Mouse (Mus musculus): Measurements from ENCODE around the gene Elf3. TPM values are rescaled to one million over a fixed set of nuclear protein-coding genes. Genes with fewer than 3 reads are reported as not detected.
"Not testable (repeated sequence)": the region's sequence is repeated elsewhere in the genome, so short reads cannot be mapped to it uniquely, and the experiment has no call there.

Gene Elf3
- total and polyA plus RNA-seq, 3 experiments: 14.6 to 52.1 (median 28.6) TPM

GRCm38 (mm10) chr1:135233961-135234360 lies 24.4 kb downstream of the Elf3 start:
- Histone ChIP-seq H3K27ac (ENCODE audit: insufficient read depth, low read depth) (no peak overlapping the region), H3K36me3 (replicated peaks in 1 of 2; ENCODE audit: control insufficient read depth in 1 of 2, insufficient read depth in 1 of 2, low read length in 1 of 2) (no peaks in the 10 kb centered on the region), H3K9me3 (replicated peaks; ENCODE audit: low read length) (no peaks in the 10 kb centered on the region), H3K4me3 (replicated peaks in 1 of 3; ENCODE audit: low read depth in 2 of 3, low read length in 2 of 3, poor library complexity in 1 of 3) (no peak overlapping the region), H3K79me2 (replicated peaks; ENCODE audit: control insufficient read depth, extremely low read depth, insufficient read depth, poor library complexity, severe bottlenecking) (no peaks in the 10 kb centered on the region), H3K27me3 (replicated peaks) (no peaks in the 10 kb centered on the region), H3K4me1 (ENCODE audit: control insufficient read depth in 1 of 2, insufficient read depth in 2 of 2) (peaks cover 8% of the 10 kb centered on the region in 2 experiments; a peak in 3 of 4 replicates), H3K9ac (ENCODE audit: insufficient read depth, low read depth) (no peak overlapping the region), H3K4me2 (ENCODE audit: insufficient read depth, low read depth, poor library complexity, severe bottlenecking) (no peak overlapping the region)
- in situ Hi-C loops (cut with MboI; ENCODE audit: low pct_ligation_motif_present, low pct_unique_long_range_greater_than_20kb, low sequenced_read_pairs) (no loop called here), dilution Hi-C loops (cut with MboI; ENCODE audit: extremely low pct_ligation_motif_present, extremely low pct_unique_long_range_greater_than_20kb, low sequenced_read_pairs) (no loop called here)
- TF ChIP-seq NELFE (IDR thresholded peaks at IDR 0.05; ENCODE audit: low read depth, low read length) (no peak), USF1 (IDR thresholded peaks at IDR 0.05; ENCODE audit: low read depth, low read length) (no peak), TBP (conservative IDR thresholded peaks at IDR 0.05; ENCODE audit: low read depth, low read length) (no peak), UBTF (IDR thresholded peaks at IDR 0.05; ENCODE audit: low read depth, low read length) (no peak), CTCF (conservative IDR thresholded peaks at IDR 0.05 in 1 of 2, IDR thresholded peaks at IDR 0.05 in 1 of 2; ENCODE audit: low read depth in 2 of 2, low read length in 2 of 2) (no peak), USF2 (conservative IDR thresholded peaks at IDR 0.05; ENCODE audit: low read depth, low read length) (no peak), SMC3 (IDR thresholded peaks at IDR 0.05; ENCODE audit: low read depth, low read length) (no peak), JUN (IDR thresholded peaks at IDR 0.05; ENCODE audit: insufficient read depth, low read depth, low read length) (no peak), IRF4 (IDR thresholded peaks at IDR 0.05; ENCODE audit: low read depth, low read length) (no peak), GABPA (IDR thresholded peaks at IDR 0.05; ENCODE audit: insufficient replicate concordance, low read depth, low read length) (no peak), JUND (conservative IDR thresholded peaks at IDR 0.05; ENCODE audit: low read depth, low read length) (no peak), NRF1 (IDR thresholded peaks at IDR 0.05; ENCODE audit: low read depth, low read length) (no peak)
- no peak for DNase-seq (ENCODE audit: extremely low read depth)

- dilution Hi-C loops (cut with MboI; ENCODE audit: extremely low pct_ligation_motif_present, extremely low pct_unique_long_range_greater_than_20kb, low sequenced_read_pairs): not testable (repeated sequence)
Observed at GRCm38 (mm10) chr1:135231878-135232277, 26.5 kb downstream of the Elf3 start.

GRCm38 (mm10) chr1:135227339-135227950 lies 30.9 kb downstream of the Elf3 start:
- no peak for TF ChIP-seq NELFE (IDR thresholded peaks at IDR 0.05; ENCODE audit: low read depth, low read length)
- TF ChIP-seq RAD21 (IDR thresholded peaks at IDR 0.05; ENCODE audit: low read depth, low read length): no peak
- TF ChIP-seq EP300 (IDR thresholded peaks at IDR 0.05; ENCODE audit: low read length): no peak
- TF ChIP-seq MEF2A (IDR thresholded peaks at IDR 0.05; ENCODE audit: borderline replicate concordance, low read depth, low read length): no peak
- TF ChIP-seq ZMIZ1 (IDR thresholded peaks at IDR 0.05; ENCODE audit: low read depth, low read length): no peak
- TF ChIP-seq ZKSCAN1 (IDR thresholded peaks at IDR 0.05; ENCODE audit: borderline replicate concordance, low read depth, low read length): no peak
- no peak for TF ChIP-seq USF2 (conservative IDR thresholded peaks at IDR 0.05; ENCODE audit: low read depth, low read length)
- TF ChIP-seq ZNF384 (IDR thresholded peaks at IDR 0.05; ENCODE audit: low read depth, low read length): no peak
- TF ChIP-seq JUND (conservative IDR thresholded peaks at IDR 0.05; ENCODE audit: low read depth, low read length): no peak
- no peak for TF ChIP-seq IRF4 (IDR thresholded peaks at IDR 0.05; ENCODE audit: low read depth, low read length)
- TF ChIP-seq MAX (IDR thresholded peaks at IDR 0.05; ENCODE audit: low read length): no peak
- no peak for TF ChIP-seq ZC3H11A (IDR thresholded peaks at IDR 0.05; ENCODE audit: low read depth, low read length)
- H3K9ac ChIP-seq (ENCODE audit: insufficient read depth, low read depth): no peak overlapping the region
- no peaks in the 10 kb centered on the region for H3K36me3 ChIP-seq (replicated peaks in 1 of 2; ENCODE audit: control insufficient read depth in 1 of 2, insufficient read depth in 1 of 2, low read length in 1 of 2)
- H3K4me1 ChIP-seq (ENCODE audit: control insufficient read depth in 1 of 2, insufficient read depth in 2 of 2): peaks cover 14 to 40% of the 10 kb centered on the region in 2 experiments
- H3K27me3 ChIP-seq (replicated peaks): peaks cover 2% of the 10 kb centered on the region
- no peaks in the 10 kb centered on the region for H3K79me2 ChIP-seq (replicated peaks; ENCODE audit: control insufficient read depth, extremely low read depth, insufficient read depth, poor library complexity, severe bottlenecking)
- in situ Hi-C loops (cut with MboI; ENCODE audit: low pct_ligation_motif_present, low pct_unique_long_range_greater_than_20kb, low sequenced_read_pairs): no loop called here
- no peak for DNase-seq (ENCODE audit: extremely low read depth)
- peaks cover under 1% of the 10 kb centered on the region for H3K9me3 ChIP-seq (replicated peaks; ENCODE audit: low read length)
- dilution Hi-C loops (cut with MboI; ENCODE audit: extremely low pct_ligation_motif_present, extremely low pct_unique_long_range_greater_than_20kb, low sequenced_read_pairs): no loop called here
- H3K4me3 ChIP-seq (replicated peaks in 1 of 3; ENCODE audit: low read depth in 2 of 3, low read length in 2 of 3, poor library complexity in 1 of 3): no peak overlapping the region
- no peak overlapping the region for H3K27ac ChIP-seq (ENCODE audit: insufficient read depth, low read depth)
- no peak overlapping the region for H3K4me2 ChIP-seq (ENCODE audit: insufficient read depth, low read depth, poor library complexity, severe bottlenecking)

More at GRCm38 (mm10) chr1:135231878-135232277, 26.5 kb downstream of the Elf3 start:
- H3K9me3 ChIP-seq (replicated peaks; ENCODE audit: low read length); H3K9ac ChIP-seq (ENCODE audit: insufficient read depth, low read depth); H3K27me3 ChIP-seq (replicated peaks); H3K27ac ChIP-seq (ENCODE audit: insufficient read depth, low read depth); H3K79me2 ChIP-seq (replicated peaks; ENCODE audit: control insufficient read depth, extremely low read depth, insufficient read depth, poor library complexity, severe bottlenecking); H3K36me3 ChIP-seq (replicated peaks in 1 of 2; ENCODE audit: control insufficient read depth in 1 of 2, insufficient read depth in 1 of 2, low read length in 1 of 2); in situ Hi-C loops (cut with MboI; ENCODE audit: low pct_ligation_motif_present, low pct_unique_long_range_greater_than_20kb, low sequenced_read_pairs); H3K4me3 ChIP-seq (replicated peaks in 1 of 3; ENCODE audit: low read depth in 2 of 3, low read length in 2 of 3, poor library complexity in 1 of 3); DNase-seq (ENCODE audit: extremely low read depth); H3K4me2 ChIP-seq (ENCODE audit: insufficient read depth, low read depth, poor library complexity, severe bottlenecking): not testable (repeated sequence)
- H3K4me1 ChIP-seq (ENCODE audit: control insufficient read depth in 1 of 2, insufficient read depth in 2 of 2): peaks cover 7 to 17% of the 10 kb centered on the region in 2 experiments

Measured in CH12.LX (cell line).